Mouse (Mus musculus) erythroblast, embryonic 14.5 days (primary cell): ENCODE results near the gene Cdk14.

Experiments used
- GATA1 ChIP-seq: IDR thresholded peaks from 2 replicates; pipeline ENCODE4 v1.6.1; 2012; ENCODE audit warnings: low read length, inconsistent platforms, mixed read lengths
- TAL1 ChIP-seq: IDR thresholded peaks from 3 replicates; pipeline ENCODE4 v1.6.1; 2012; ENCODE audit warnings: low read length, inconsistent platforms, mixed read lengths

DNA sequence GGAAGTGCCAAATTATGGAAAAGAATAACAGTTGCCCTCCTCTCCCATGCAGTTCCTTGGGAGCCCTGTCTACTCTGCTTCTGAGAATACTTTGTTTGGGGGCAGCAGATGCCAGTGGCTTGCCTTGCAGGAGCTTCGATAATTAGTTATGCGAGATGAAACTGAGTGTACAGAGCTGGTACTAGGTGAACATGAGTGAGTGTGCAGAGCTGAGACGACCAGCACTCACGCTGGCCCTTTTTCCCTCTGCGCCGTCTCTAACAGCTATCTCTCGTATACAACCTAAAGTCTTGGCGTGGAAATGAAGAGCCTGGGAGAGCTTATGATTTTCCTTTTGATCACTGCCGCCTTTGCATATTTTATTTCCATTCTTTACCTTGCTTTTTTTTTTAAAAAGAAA is 558.5 kb downstream of the Cdk14 start:
- TF ChIP-seq GATA1 = no peak
- no peak for TF ChIP-seq TAL1
